Mouse (Mus musculus) megakaryocyte, embryonic 14.5 days (primary cell): ENCODE measurements around the gene Kif12. TPM values are rescaled to one million over a fixed set of nuclear protein-coding genes. Genes with fewer than 3 reads are reported as not detected.

ENCODE experiments used
- H3K27me3 ChIP-seq: replicated peaks from 2 replicates; pipeline ENCODE3; 2012; ENCODE audit warnings: inconsistent platforms
- H3K36me3 ChIP-seq: replicated peaks from 2 replicates; pipeline ENCODE3; 2012; ENCODE audit warnings: low read length, inconsistent platforms, mixed read lengths
- H3K4me1 ChIP-seq: 2 replicates; pipeline ENCODE4 v1.6.1; 2012; ENCODE audit warnings: inconsistent platforms
- H3K4me3 ChIP-seq: replicated peaks from 2 replicates; pipeline ENCODE3; 2012; ENCODE audit warnings: moderate library complexity, mild to moderate bottlenecking, inconsistent platforms
- H3K9me3 ChIP-seq: 2 replicates; pipeline ENCODE4 v1.6.1; 2012; ENCODE audit warnings: inconsistent platforms
- FLI1 ChIP-seq: IDR thresholded peaks from 2 replicates; pipeline ENCODE4 v1.6.1; 2012; ENCODE audit warnings: low read length, inconsistent platforms, mixed read lengths
- GATA1 ChIP-seq: IDR thresholded peaks from 3 replicates; pipeline ENCODE4 v1.6.1; 2012; ENCODE audit warnings: mixed read lengths, low read length, inconsistent platforms, borderline replicate concordance
- polyA plus RNA-seq: library from polyadenylated mRNA; stranded (reverse); fragments of >175 nt; gene quantifications from 2 replicates; pipeline ENCODE4 v1.2.3, GENCODE M21; 2012; ENCODE audit warnings: low replicate concordance; ENCODE audit not compliant: insufficient read depth

Gene Kif12
- polyA plus RNA-seq, 1 experiment, result not detected

DNA sequence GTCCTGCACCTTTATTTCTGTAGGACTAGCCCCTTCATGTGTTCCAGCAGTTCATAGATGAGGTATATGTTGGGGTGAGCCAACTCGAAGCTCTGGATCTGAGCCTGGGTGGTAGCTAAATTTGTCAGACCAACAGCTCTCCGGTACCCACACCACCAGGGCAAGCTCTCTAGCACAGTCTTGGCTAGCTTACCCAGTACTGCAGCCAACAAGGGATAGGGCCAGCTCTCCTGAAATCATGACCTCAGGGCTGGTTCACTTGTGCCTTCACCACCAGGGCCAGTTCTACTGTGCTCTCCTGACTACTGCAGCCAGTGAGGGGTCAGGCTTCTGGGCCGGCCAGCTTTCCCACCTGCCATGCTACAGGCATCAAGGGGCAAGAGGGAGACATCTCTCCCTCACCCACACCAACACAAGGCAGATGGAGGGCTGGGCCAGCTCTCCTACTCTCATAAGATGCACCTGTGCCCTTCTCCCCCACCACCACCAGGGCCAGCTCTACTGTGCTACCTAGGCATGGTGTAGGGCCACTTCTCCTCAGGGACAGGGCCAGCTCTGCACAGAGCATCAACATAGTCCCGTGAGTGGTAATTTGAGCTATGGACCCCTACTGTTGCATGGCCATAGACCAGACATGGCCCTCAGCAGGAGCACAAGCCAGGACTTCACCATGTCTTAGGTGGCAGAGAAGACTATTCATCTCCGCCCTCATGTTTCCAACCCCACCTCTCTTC, 41.9 kb downstream of the Kif12 start:
- Histone ChIP-seq H3K9me3 (peaks cover 17% of the 10 kb centered on the region), H3K27me3 (peaks cover 11% of the 10 kb centered on the region), H3K36me3 (no peaks in the 10 kb centered on the region), H3K4me3 (no peak overlapping the region), H3K4me1 (no peaks in the 10 kb centered on the region)
- TF ChIP-seq GATA1, result no peak
- TF ChIP-seq FLI1, result no peak

DNA sequence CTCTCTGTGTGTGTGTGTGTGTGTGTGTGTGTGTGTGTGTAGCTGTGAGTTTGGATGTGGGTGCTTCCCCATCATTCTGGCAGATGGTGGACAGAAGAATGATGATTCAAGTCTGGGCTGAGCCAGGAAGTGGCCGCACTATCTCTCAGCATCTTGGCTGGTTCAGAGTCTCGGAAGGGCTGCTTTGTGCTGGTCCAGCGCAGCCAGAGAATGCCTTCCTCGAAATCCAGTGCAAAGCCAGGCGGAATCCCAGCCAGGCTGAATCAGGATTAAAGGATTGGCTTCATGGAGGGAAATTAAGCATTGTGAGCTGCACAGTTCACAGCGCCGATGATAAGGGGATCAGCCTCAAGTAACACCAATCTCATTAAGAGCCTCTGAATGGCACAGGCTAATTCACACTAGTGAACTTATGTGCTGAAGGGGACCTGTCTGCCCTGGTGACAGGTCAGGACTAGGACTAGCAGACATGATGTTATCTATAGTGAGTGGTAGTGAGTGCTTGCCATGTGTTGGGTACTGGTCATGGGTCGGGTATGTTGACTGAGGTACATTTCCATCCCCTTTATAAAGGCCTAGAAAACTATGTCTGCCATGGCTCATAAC, 47.0 kb downstream of the Kif12 start:
- Histone ChIP-seq H3K9me3 (peaks cover 12% of the 10 kb centered on the region), H3K36me3 (no peaks in the 10 kb centered on the region), H3K27me3 (peaks cover 16% of the 10 kb centered on the region), H3K4me1 (no peaks in the 10 kb centered on the region), H3K4me3 (no peak overlapping the region)
- TF ChIP-seq FLI1 (no peak), GATA1 (no peak)

DNA sequence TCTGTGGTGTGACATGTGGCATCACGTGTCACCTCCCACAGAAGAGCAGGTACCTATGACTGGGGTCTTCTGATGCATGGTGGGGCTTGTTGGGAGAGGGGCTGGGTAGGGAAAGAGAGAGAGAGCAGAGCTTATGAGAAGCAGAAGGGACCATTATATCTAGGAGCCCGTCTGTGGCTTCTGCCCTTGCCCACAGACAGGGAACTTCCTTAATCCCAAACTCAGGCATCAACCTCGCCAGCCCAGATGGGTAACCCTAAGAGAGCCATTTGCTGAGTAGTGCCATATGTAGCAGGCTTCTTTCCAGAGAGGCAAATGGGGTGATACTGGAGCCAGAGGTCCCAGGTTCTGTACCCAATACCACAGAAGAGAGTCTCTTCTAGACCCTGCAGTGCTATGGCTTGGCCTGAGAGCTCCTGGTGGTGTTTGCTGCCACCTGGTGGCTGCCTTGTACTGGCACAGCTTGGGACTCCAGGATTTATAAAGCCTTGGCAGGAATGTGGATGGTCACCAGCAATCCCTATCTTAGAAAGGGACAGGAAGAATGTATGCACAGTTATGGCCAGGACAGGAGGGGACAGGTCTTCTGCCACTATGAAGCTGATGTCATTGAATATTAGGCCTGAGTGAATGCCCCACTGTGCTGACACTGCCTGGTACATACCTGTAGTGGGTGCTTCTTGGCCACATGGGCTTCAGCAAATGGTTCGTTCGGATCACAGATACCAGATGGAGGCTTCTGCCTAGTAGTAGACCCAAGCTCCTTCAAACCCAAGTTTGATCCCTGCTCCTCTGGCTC, 53.1 kb downstream of the Kif12 start:
- no peak for TF ChIP-seq GATA1
- TF ChIP-seq FLI1, result no peak

More for the DNA sequence above, 53.1 kb downstream of the Kif12 start:
- Histone ChIP-seq H3K9me3 (peaks cover 12% of the 10 kb centered on the region), H3K4me3 (no peak overlapping the region), H3K36me3 (no peaks in the 10 kb centered on the region), H3K4me1 (no peaks in the 10 kb centered on the region), H3K27me3 (peaks cover 60% of the 10 kb centered on the region)

Other genes starting within 250 kb of the Kif12 start
- gene Zfp618, start 206.6 kb downstream of the Kif12 start, polyA plus RNA-seq, result 0.36 and 3.0 TPM in 2 replicates
- not detected in 2 replicates for gene Ambp, start 17.3 kb downstream of the Kif12 start, polyA plus RNA-seq
- not detected in 2 replicates for gene Col27a1, start 41.9 kb upstream of the Kif12 start, polyA plus RNA-seq
- not detected in 2 replicates for gene Orm1, start 172.4 kb upstream of the Kif12 start, polyA plus RNA-seq
- not detected in 2 replicates for gene Orm3, start 184.0 kb upstream of the Kif12 start, polyA plus RNA-seq
- not detected in 2 replicates for gene Orm2, start 190.3 kb upstream of the Kif12 start, polyA plus RNA-seq
- gene Akna, start 231.2 kb upstream of the Kif12 start, polyA plus RNA-seq, result 2.5 and 12.0 TPM in 2 replicates